Mouse (Mus musculus) common myeloid progenitor, adult 5-6 weeks (primary cell): ENCODE data around the gene Tmem179. TPM values are rescaled to one million over a fixed set of nuclear protein-coding genes. Genes with fewer than 3 reads are reported as not detected.

Experiments used
- ATAC-seq: replicated peaks from 2 replicates; pipeline ENCODE4 v1.8.0; 2016; ENCODE audit warnings: low read depth, mild to moderate bottlenecking, moderate TSS enrichment, inconsistent platforms; ENCODE audit not compliant: poor library complexity, severe bottlenecking
- total RNA-seq: library from RNA; stranded (forward); fragments of 200-1000, 187-1606 nt; gene quantifications from 2 replicates; pipeline ENCODE4 v1.2.3, GENCODE M21; 2017

The Tmem179 gene
- total RNA-seq = not detected in 2 replicates

DNA sequence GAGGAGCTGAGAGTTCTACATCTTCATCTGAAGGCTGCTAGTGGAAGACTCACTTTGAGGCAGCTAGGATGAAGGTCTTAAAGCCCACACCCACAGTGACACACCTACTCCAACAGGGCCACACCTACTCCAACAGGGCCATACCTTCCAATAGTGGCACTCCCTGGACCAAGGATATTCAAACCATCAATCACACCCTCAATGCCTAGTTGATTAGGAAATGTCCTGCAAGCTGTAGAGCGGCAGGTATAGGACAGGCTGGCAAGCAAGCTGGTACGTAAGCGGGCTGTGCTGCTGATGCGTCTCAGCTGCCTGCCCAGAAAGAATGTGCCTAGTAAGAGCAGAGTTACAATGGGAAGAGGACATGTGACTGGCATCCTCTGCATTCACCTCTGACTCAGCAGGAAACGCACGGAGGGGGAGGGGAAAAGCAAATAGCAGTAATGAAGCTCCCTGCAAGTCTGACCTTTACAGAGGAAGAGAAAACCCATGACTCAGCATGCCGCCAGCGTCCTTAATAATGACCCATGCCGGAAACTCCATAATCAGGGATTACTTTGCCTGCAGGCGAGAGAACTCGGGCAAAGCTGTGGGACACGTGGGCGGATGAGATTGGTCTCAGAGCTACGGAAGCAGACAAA, at the start of gene Tmem179:
Gene Tmem179, minus strand, starts transcription at position 51 of the 641 bp plus-strand sequence.
- ATAC-seq = peak; percentile 57

GRCm38 (mm10) chr12:112563011-112563410, 46.5 kb upstream of the Tmem179 start:
- ATAC-seq = no peak

GRCm38 (mm10) chr12:112562462-112562861, 45.9 kb upstream of the Tmem179 start:
- peak; percentile 42; the same call in 1 of the 2 replicates for ATAC-seq

DNA sequence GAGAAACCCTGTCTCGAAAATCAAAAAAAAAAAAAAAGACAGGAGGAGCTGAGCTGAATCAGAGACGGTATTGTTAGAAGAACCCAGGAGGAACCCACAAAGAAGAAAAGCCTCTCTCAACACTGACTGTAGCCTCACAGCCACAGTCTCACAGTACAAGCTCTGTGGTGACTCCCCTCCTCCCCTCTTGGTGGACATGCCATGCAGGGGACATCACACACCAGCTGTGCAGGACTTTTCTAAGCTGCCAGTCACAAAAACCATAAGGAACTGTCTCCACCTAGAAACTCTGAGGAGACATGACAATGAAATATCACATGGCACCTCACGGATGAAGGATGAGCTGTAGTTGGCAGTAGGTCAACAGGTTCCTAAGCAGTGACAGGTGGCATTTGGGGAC, 44.6 kb upstream of the Tmem179 start:
- ATAC-seq = no peak

DNA sequence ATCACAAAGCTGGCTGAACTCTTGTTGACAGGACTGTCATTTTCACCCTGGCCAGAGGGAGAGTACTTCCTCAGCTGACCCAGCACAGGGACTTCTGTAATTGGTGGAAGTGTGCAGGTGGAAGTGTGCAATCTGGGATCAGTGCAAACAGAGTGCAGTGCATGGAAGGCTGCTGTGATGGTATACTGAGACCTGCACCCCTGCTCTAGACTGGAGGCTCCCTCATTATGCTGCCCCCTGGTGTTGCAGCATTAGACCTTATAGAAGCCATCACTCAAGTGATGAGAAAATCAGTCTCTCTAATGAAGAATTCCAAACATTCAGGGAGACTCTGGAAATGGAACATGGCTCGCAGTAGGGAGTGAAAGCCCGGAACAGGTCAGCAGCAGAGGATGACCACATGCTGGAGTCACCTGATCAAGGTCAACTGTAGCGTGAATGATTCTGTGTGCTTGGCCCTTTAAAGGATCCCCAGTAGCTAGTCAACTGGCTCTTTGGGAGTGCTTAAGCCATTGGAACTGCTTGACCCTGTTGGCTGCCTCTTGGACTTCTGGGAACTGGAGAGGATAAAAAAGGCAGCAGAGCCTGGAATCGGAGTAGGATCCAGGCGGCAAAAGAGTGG, 43.7 kb upstream of the Tmem179 start:
- ATAC-seq = peak; percentile 60; the same call in 1 of the 2 replicates

GRCm38 (mm10) chr12:112559671-112560070, 43.1 kb upstream of the Tmem179 start:
- no peak for ATAC-seq

DNA sequence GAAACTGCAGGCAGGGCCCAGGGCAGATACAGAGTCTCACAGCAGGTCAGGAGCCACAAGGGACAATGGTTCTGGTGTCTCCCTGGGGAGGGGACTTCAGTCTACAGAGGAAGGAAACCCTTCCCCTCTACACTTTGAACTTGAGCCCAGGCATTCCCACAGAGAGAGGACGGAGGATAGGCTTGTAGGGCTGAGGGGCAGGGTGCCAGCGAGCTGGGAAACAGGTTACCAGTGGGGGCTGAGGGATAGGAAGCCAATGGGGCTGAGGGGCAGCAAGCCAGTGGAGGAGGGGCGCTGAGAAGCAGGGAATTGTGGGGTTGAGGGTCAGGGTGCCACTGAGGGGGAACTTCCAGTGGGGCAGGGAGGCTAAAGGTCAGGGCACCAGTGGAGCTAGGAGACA, 42.7 kb upstream of the Tmem179 start:
- no peak for ATAC-seq

- ATAC-seq = no peak
These were observed 40.7 kb upstream of the Tmem179 start for GRCm38 (mm10) chr12:112557219-112557618.

DNA sequence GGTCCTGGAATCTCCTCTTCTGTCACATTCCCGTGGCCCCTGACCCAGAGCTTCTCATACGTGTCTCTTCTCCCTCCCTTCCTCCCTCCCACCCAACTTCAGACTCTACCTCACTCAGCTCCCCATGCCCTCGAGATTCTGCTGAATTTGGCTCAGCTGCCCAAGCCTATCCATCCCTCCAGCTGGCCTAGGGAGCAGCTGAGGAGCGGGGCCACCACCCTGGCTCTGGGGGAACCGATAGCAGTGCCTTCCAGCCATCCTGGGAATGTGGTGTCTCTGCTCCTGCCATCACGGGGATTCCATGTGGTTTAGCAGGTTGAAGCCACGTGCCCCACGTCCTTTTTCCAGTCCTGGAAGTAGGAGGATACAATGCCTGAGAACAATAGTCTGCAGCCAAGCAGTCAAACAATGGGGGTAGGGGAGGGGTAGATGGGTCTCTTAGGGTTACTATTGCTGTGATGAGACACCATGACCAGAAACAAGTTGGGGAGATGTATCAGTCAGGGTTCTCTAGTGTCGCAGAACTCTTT, 40.0 kb upstream of the Tmem179 start:
- ATAC-seq = no peak

GRCm38 (mm10) chr12:112554900-112555299, 38.4 kb upstream of the Tmem179 start:
- no peak for ATAC-seq

DNA sequence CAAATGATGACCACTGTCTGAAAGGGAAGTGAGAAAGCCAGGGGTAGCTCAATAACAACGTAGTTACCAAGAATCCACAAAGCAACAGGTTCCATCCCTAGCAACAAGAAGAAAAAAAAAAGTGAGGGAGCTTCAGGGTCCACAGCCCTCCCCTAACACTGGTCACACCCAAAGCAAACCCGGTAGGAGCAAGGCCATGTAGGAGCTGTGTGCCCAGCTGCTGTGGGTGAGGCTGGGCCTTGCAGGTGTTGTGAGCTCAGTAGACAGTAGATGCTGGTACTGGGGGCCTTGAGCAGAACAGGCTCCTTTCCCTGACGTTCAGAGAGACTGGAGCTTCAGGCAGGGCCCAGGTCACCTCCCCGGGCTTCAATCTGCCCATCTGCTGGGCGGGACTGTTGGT, 36.0 kb upstream of the Tmem179 start:
- peak; percentile 7; the same call in 1 of the 2 replicates for ATAC-seq

- ATAC-seq = peak; percentile 97
These were observed 35.4 kb upstream of the Tmem179 start for GRCm38 (mm10) chr12:112551861-112552375.

GRCm38 (mm10) chr12:112549287-112549686, 32.7 kb upstream of the Tmem179 start:
- ATAC-seq = no peak

DNA sequence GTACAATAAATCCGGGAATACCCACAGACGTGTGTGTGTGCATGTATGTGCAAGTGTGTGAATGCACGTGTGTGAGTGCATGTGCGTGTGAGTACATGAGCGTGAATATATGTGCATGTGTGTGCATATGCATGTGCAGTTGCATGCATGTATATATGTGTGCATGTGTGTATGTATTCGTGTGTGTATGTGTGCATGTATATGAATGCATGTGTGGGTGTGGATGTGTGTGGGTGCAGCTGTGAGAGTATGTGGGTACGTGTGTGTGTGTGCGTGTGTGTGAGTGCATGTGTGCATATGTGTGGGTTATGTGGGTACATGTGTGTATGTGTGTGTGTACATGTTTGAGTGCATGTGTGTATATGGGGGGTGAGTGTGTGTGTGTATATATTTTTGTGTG, 29.6 kb upstream of the Tmem179 start:
- no peak for ATAC-seq

DNA sequence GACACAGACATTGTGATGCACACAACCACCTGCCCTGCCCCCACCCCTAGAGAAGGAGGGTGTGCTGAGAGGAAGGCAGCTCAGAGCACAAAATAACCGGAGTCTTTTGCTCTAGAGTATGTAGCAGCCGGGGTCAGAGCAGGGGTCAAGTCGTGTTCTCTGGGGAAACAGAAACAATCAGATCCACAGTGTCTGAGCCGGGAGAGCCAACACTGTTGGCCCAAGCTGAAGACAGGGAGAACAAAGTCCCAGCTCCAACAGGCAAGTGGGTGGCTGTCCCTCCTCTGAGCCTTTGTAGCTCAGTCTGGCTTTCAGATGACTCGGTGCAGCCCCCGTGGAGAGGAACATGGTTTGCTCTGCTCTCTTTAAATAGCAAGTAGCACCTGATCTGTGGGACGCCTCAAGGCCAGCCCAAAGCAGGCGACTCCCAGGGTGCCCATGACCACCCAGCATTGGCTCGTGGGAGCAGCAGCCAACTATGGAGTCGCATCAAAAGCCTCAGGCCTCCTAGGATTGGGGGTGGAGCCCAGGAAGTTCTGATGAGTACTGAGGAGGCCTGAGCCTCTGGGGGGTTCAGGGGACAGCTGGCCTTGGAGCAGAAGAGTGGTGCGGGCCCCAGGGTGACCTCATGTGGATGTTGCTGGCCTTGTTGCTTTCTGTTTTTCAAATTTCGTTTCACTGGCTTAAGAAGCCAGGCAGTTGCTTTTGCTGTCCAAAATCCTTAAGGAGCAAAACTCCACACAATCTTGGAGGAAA, 28.6 kb upstream of the Tmem179 start:
- no peak for ATAC-seq

DNA sequence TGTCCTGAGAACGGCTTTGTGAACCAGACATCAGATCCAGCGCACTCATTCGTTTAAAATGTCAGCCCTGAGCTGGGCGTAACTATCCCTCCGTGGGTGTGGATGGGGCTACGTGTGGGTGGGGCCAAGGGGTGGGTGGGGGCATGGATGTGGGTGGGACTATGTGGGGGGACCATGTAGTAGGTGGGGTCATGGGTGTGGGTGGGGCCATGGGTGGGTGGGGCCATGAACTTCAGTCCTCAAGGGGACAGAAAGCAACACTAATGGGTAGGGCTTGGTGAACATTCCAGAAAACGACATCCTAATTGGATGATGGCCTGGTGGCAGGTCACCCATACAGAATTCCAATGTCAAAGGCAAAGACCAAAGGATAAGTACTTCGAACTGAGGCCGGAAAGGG, 27.4 kb upstream of the Tmem179 start:
- ATAC-seq = no peak

GRCm38 (mm10) chr12:112542920-112543300, 26.4 kb upstream of the Tmem179 start:
- peak; percentile 93 for ATAC-seq

GRCm38 (mm10) chr12:112542257-112542919, 25.8 kb upstream of the Tmem179 start:
- ATAC-seq = no peak

- ATAC-seq = no peak
These were observed 25.0 kb upstream of the Tmem179 start for GRCm38 (mm10) chr12:112541483-112542091.

DNA sequence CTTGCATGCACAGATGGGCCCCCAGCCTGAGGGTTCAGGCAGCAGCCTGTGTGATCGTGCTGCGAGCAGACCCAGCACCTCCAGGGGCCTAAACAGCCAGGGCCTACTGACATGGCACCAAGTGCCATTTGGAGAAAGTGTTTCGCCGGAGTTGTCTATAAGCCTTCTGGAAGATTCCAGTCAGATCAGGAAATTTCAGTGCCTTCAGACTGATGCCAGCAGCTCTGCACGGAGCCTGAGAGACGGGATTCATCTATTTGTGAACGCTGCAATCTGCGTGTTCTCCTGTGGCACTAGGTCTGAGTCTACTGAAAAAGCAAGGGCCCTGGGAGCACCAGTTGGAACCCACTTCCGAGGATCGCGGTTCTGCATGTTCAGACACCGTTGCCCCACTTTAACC, 23.8 kb upstream of the Tmem179 start:
- no peak for ATAC-seq
